Mouse (Mus musculus) E14TG2a.4 (cell line): Measurements from ENCODE around the gene Gm11099.

ENCODE experiments used
- CTCF ChIP-seq: conservative IDR thresholded peaks from 2 replicates; pipeline ENCODE4 v1.5.1; 2014; ENCODE audit warnings: low read length
- POU5F1 ChIP-seq: IDR thresholded peaks from 2 replicates; pipeline ENCODE4 v1.6.1; 2014; ENCODE audit warnings: low read length, borderline replicate concordance

DNA sequence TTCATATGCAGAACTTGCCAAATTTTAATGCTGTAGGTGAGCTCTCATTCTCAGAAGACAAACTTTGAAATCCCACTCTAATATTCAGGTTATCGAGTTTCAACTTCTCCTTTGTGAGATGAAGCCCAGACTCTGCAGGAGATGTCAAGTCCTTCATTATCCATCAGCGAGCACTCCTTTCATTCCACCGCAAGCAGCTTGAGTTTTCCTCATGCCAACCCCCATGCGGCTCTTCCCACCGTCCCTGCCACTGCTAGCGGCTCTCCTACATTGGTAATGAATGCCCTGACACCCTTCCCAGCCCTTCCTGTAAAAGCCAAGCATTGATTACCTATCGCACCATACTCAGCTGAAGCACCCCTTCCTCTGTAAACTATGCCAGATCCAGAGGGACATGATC is 89.6 kb downstream of the Gm11099 start:
- TF ChIP-seq CTCF (no peak), POU5F1 (no peak)
